Mouse (Mus musculus) hindbrain, embryonic 11.5 days (tissue): Measurements from ENCODE around the gene Cux1. TPM values are rescaled to one million over a fixed set of nuclear protein-coding genes. Genes with fewer than 3 reads are reported as not detected.

Experiments used
- ATAC-seq: fragments of 200-750 bp; cut with Nextera tagmentation; 2 replicates; pipeline ENCODE4 v1.8.0; 2017; ENCODE audit warnings: mild to moderate bottlenecking, moderate TSS enrichment, moderate library complexity; ENCODE audit not compliant: low FRiP score
- DNase-seq: peaks from one replicate; pipeline ENCODE4 v3.0.0-alpha.2; 2015; ENCODE audit warnings: low spot score
- H3K27ac ChIP-seq: fragments of 300-500 bp; sonication (generic); 2 replicates; pipeline ENCODE4 v1.5.1; 2014; ENCODE audit warnings: mild to moderate bottlenecking, low read depth, low read length
- H3K27me3 ChIP-seq: fragments of 300-500 bp; sonication (generic); 2 replicates; pipeline ENCODE4 v1.6.1; 2014; ENCODE audit warnings: mild to moderate bottlenecking, low read length, moderate library complexity, mixed read lengths; ENCODE audit not compliant: control insufficient read depth, insufficient read depth
- H3K36me3 ChIP-seq: fragments of 300-500 bp; sonication (generic); 2 replicates; pipeline ENCODE4 v1.6.1; 2014; ENCODE audit warnings: mild to moderate bottlenecking, low read length, moderate library complexity, mixed read lengths; ENCODE audit not compliant: control insufficient read depth, insufficient read depth
- H3K4me1 ChIP-seq: fragments of 300-500 bp; sonication (generic); replicated peaks from 2 replicates; pipeline ENCODE4 v1.6.1; 2014; ENCODE audit warnings: low read length, mixed read lengths; ENCODE audit not compliant: control insufficient read depth, insufficient read depth
- H3K4me2 ChIP-seq: fragments of 300-500 bp; sonication (generic); replicated peaks from 2 replicates; pipeline ENCODE4 v1.6.1; 2014; ENCODE audit warnings: mild to moderate bottlenecking, low read depth, low read length
- H3K4me3 ChIP-seq: fragments of 300-500 bp; sonication (generic); 2 replicates; pipeline ENCODE4 v1.5.1; 2014; ENCODE audit warnings: low read depth, low read length
- H3K9ac ChIP-seq: fragments of 300-500 bp; sonication (generic); 2 replicates; pipeline ENCODE4 v1.6.1; 2014; ENCODE audit warnings: low read depth, low read length
- H3K9me3 ChIP-seq: fragments of 300-500 bp; sonication (generic); 2 replicates; pipeline ENCODE4 v1.6.1; 2016; ENCODE audit warnings: low read length; ENCODE audit not compliant: control insufficient read depth
- WGBS: fragments of 180-500 bp; shearing (Covaris S2); extraction: QIAGEN DNeasy Blood & Tissue Kit; methylation state at CpG from one replicate; pipeline ENCODE4 v1.1.7; 2014; 5-methylcytosine and 5-hydroxymethylcytosine counted together
- polyA plus RNA-seq: library from polyadenylated mRNA; unstranded; fragments of >200 nt; fragmentation: Nextera tagmentation; extraction: Ambion mirVana; gene quantifications from 2 replicates; pipeline ENCODE4 v1.2.1, GENCODE M21; 2014

Gene Cux1
- polyA plus RNA-seq, 1 experiment from 2014 or later: 107 TPM

DNA sequence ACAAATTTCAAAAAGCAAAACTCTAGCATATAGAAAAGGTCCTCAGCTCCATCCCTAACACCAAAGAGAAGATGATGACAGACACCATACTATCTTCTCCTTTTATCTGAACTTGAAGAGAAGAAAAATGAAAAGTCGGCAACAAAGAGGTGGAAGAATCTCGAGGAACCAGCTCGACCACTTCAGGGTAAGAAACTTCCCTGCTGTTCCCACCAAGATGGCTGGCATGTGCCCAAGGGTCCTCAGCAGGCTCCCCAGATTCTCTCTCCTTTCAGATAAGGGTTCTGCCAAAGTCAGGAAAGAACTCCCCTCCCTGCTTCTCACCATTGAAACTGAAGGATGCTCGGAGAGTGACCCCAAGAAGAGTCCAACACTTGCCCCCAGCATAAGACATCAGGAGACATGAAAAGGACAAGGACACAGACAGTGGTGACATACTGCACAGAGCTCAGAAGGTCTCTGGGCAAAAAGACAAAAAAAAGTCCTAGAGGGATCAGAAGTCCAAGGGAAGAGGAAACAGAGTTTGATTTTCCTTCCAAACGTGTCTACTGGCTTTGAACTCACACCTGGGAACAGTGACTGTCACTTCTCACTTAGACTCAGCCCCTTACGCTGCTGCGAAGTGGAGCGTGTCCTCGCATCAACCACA lies 41.3 kb downstream of the Cux1 start:
- H3K4me3 ChIP-seq: no peak overlapping the region
- 81% methylated on average over 9 of the region's 9 CpGs for WGBS
- DNase-seq: no peak

GRCm38 (mm10) chr5:136522843-136523463 lies 44.3 kb downstream of the Cux1 start:
- no peak for ATAC-seq
- H3K4me1 ChIP-seq: no peaks in the 10 kb centered on the region
- no peak for DNase-seq
- H3K9me3 ChIP-seq: no peaks in the 10 kb centered on the region
- H3K4me2 ChIP-seq: no peak overlapping the region
- H3K36me3 ChIP-seq: no peaks in the 10 kb centered on the region
- no peaks in the 10 kb centered on the region for H3K27me3 ChIP-seq
- WGBS: 48% methylated on average over 3 of the region's 3 CpGs
- H3K27ac ChIP-seq: no peak overlapping the region
- H3K4me3 ChIP-seq: no peak overlapping the region
- H3K9ac ChIP-seq: no peak overlapping the region

More for the DNA sequence above, 41.3 kb downstream of the Cux1 start:
- no peaks in the 10 kb centered on the region for H3K9me3 ChIP-seq
- no peak overlapping the region for H3K4me2 ChIP-seq
- H3K27ac ChIP-seq: no peak overlapping the region
- H3K36me3 ChIP-seq: no peaks in the 10 kb centered on the region
- H3K9ac ChIP-seq: no peak overlapping the region
- no peak for ATAC-seq
- H3K4me1 ChIP-seq: no peaks in the 10 kb centered on the region
- no peaks in the 10 kb centered on the region for H3K27me3 ChIP-seq

DNA sequence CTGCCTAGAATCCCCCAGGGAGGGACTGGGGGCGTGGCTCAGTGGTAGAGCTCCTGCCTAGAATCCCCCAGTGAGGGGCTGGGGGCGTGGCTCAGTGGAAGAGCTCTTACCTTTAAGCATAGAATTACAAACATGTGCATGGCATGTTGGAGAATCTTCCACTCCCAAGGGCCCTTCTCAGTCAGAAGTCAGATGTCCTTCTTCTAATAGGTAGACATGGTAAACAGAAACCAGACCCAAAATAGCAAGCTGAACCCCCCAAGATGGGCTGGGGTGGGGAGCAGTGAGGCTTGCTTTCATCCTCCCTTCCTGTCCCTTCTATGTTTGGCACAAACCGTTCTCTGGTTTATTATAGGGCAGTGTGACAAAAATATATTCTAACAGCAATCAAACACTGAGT lies 45.6 kb downstream of the Cux1 start:
- Histone ChIP-seq H3K9ac (no peak overlapping the region), H3K4me1 (no peaks in the 10 kb centered on the region), H3K27me3 (no peaks in the 10 kb centered on the region), H3K9me3 (no peaks in the 10 kb centered on the region), H3K36me3 (no peaks in the 10 kb centered on the region), H3K27ac (no peak overlapping the region), H3K4me2 (no peak overlapping the region), H3K4me3 (no peak overlapping the region)
- DNase-seq (no peak), ATAC-seq (no peak)
- WGBS: 90% methylated on average over 3 of the region's 3 CpGs

GRCm38 (mm10) chr5:136518648-136519437 lies 48.4 kb downstream of the Cux1 start:
- DNase-seq (no peak), ATAC-seq (no peak)
- H3K4me1 ChIP-seq: no peaks in the 10 kb centered on the region; the same call in 1 of the 2 replicates
- H3K27ac ChIP-seq: no peak overlapping the region
- H3K4me3 ChIP-seq: no peak overlapping the region
- no peak overlapping the region for H3K4me2 ChIP-seq
- H3K27me3 ChIP-seq: no peaks in the 10 kb centered on the region
- H3K9me3 ChIP-seq: no peaks in the 10 kb centered on the region
- 96% methylated on average over 3 of the region's 3 CpGs for WGBS
- no peaks in the 10 kb centered on the region for H3K36me3 ChIP-seq
- H3K9ac ChIP-seq: no peak overlapping the region

DNA sequence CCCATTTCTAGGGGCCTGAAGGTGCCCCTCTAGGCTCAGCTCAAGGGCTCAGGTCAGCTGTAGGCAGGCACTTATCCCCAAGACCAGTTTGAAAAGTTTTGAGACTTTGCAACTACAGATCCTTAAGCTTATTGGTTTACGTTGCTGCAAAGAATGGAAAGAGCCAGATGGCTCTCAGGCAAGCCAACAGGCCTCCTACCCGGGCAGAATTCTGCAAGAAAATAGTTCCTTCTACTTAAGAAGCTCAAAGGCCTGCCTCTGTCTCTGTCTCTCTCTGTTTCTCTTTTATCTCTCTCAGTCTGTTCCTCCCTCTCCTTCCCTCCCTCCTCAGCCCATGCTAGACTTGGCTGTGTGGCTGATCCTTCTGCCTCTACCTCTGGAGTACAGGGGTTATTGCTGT lies 49.8 kb downstream of the Cux1 start:
- no peaks in the 10 kb centered on the region; the same call in 1 of the 2 replicates for H3K4me1 ChIP-seq
- DNase-seq (no peak), ATAC-seq (no peak)
- H3K27ac ChIP-seq: no peak overlapping the region
- no peak overlapping the region for H3K4me2 ChIP-seq
- no peaks in the 10 kb centered on the region for H3K36me3 ChIP-seq
- no peaks in the 10 kb centered on the region for H3K27me3 ChIP-seq
- H3K9me3 ChIP-seq: no peaks in the 10 kb centered on the region
- H3K4me3 ChIP-seq: no peak overlapping the region
- 68% methylated on average over 2 of the region's 2 CpGs for WGBS
- no peak overlapping the region for H3K9ac ChIP-seq

- H3K27ac ChIP-seq: no peak overlapping the region
- H3K4me2 ChIP-seq: no peak overlapping the region
- no peak for DNase-seq
- no peaks in the 10 kb centered on the region for H3K36me3 ChIP-seq
- H3K4me1 ChIP-seq: no peaks in the 10 kb centered on the region; the same call in 1 of the 2 replicates
- no peaks in the 10 kb centered on the region for H3K27me3 ChIP-seq
- no peak overlapping the region for H3K4me3 ChIP-seq
- H3K9ac ChIP-seq: no peak overlapping the region
- no peak for ATAC-seq
- WGBS: 84% methylated on average over 3 of the region's 3 CpGs
- no peaks in the 10 kb centered on the region for H3K9me3 ChIP-seq
Observed at GRCm38 (mm10) chr5:136516593-136516992, 50.7 kb downstream of the Cux1 start.

DNA sequence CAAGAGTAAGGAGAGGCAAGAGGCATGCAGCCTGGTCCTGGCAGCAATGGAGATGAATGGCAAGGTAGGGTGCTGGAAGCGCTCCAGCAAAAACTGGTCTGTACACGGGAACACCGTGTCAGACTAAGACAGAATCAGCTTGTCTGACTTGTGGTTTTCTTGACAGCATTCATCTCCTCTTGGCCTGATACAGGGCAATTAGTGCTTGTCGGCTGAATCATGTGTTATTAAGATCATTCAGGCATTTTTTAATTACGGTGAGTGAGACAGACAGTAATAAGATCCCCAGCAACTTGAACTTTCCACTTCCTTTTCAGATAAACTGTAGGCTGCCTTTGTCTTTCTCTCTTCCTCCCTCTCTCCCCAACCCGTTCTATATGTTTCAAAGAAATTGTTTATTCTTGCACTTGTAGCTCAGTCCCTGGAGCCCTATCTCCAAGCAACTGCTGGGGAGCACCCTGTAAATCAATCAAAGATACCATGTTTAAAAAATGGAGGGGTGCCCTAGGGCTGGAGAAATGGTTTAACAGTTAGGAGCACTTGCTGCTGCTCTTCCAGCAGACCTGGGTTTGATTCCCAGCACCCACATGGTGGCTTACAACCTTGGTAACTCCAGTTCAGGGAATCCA lies 53.1 kb downstream of the Cux1 start:
- Histone ChIP-seq H3K4me3 (no peak overlapping the region), H3K27me3 (no peaks in the 10 kb centered on the region), H3K36me3 (no peaks in the 10 kb centered on the region), H3K4me2 (no peak overlapping the region), H3K27ac (no peak overlapping the region), H3K4me1 (no peaks in the 10 kb centered on the region; the same call in 1 of the 2 replicates), H3K9ac (no peak overlapping the region), H3K9me3 (no peaks in the 10 kb centered on the region)
- DNase-seq: no peak
- WGBS: 82% methylated on average over 6 of the region's 6 CpGs
- ATAC-seq: no peak

DNA sequence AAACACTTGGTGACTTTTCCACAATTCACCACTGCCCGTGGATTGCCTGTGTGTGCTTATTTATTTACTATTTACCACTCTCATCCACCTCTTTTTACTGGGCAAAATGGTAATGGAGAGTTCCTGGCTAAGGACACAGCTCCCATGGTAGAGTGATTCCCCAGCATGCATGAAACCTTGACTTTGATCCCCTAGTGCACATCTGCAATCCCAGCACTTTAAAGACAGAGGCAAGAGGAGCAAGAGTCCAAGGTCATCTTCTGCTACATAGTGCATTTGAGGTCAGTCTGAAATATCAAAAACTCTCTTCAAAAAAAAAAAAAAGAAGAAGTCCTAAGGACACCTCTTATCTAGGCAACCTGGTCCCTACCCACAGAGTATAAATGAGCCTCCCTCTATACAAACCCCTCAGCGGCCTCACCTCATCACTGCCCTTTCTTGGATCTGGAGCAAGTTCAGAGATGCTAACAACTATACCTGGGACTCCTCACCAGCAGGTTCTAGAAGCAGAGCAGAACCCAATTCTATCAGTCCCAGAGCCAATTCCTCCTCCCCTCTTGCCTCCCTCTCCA lies 55.1 kb downstream of the Cux1 start:
- 91% methylated on average over 2 of the region's 2 CpGs for WGBS
- DNase-seq (no peak), ATAC-seq (no peak)
- Histone ChIP-seq H3K36me3 (no peaks in the 10 kb centered on the region), H3K4me2 (no peak overlapping the region), H3K4me1 (no peaks in the 10 kb centered on the region; the same call in 1 of the 2 replicates), H3K9me3 (no peaks in the 10 kb centered on the region), H3K4me3 (no peak overlapping the region), H3K27me3 (no peaks in the 10 kb centered on the region), H3K27ac (no peak overlapping the region), H3K9ac (no peak overlapping the region)
